Mouse (Mus musculus): ENCODE data around the gene Tmem219.

Tmem219 gene

GRCm38 (mm10) chr7:126922624-126923060, at the start of gene Tmem219:
Gene Tmem219 (minus strand): TSS chr7:126922917.
- DNase-seq (ENCODE audit: low read depth in 2 of 2, low spot score in 2 of 2) = no peak

- DNase-seq (ENCODE audit: low read depth in 2 of 2, low spot score in 2 of 2) = no peak
Observed at GRCm38 (mm10) chr7:126967361-126967760, 44.6 kb upstream of the Tmem219 start.

- DNase-seq (ENCODE audit: low read depth in 2 of 2, low spot score in 2 of 2) = no peak
Observed at GRCm38 (mm10) chr7:126965568-126965967, 42.9 kb upstream of the Tmem219 start.

DNA sequence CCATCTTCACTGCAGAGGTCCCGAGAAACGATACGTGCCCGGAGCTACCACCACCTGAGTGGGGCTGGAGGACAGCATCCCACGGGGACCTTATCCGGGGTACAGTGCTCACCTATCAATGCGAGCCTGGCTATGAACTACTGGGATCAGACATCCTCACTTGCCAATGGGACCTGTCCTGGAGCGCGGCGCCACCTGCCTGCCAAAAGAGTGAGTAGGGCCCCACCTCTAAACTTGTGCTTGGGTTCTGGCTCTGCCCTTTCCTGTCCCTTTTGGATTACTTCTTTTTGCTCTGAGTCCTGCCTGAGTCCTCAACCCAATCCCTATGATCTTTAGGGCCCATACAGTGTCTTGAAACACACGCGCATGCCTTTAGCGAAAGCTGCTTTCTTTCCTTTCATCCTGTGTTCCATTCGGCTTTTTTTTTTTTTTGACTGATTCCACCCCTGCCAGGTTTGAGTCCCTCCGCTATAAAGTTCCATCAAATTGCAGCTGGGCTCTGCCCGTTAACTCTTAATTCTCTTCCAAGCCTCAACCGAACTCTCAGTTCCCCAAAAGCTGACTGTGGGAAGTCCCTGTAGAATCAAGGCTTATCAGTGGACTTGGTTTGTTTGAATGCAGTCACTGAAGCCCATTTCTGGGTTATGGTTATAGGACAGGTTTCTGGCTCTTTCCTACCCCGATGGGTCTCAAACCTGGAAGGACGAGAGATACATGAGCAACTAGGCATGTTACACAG, 41.0 kb upstream of the Tmem219 start:
- DNase-seq (ENCODE audit: low read depth in 2 of 2, low spot score in 2 of 2) = no peak

- DNase-seq (ENCODE audit: low read depth in 2 of 2, low spot score in 2 of 2) = no peak
Observed at GRCm38 (mm10) chr7:126961965-126962364, 39.2 kb upstream of the Tmem219 start.

DNA sequence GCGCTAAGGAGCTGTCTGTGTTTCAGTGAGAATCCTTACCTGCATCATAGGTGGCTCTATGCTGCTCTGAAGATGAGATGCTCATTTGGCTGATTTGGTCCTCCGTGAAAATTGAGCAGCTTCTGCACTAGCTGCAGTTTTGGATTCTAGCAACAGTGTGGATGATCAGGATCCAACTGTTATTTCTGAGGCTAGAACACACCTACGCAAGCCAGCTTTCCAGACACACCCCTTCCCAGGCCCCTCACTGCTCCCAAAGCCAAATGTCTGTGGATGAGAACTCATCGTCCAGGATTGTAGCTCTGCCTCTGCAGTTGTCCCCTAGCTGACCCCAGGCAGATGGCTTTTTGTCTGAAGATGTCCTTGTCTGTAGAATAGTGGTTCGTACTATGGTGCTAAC, 38.4 kb upstream of the Tmem219 start:
- no peak for DNase-seq (ENCODE audit: low read depth in 2 of 2, low spot score in 2 of 2)

- DNase-seq (ENCODE audit: low read depth in 2 of 2, low spot score in 2 of 2) = no peak
Observed at GRCm38 (mm10) chr7:126959780-126960179, 37.1 kb upstream of the Tmem219 start.

DNA sequence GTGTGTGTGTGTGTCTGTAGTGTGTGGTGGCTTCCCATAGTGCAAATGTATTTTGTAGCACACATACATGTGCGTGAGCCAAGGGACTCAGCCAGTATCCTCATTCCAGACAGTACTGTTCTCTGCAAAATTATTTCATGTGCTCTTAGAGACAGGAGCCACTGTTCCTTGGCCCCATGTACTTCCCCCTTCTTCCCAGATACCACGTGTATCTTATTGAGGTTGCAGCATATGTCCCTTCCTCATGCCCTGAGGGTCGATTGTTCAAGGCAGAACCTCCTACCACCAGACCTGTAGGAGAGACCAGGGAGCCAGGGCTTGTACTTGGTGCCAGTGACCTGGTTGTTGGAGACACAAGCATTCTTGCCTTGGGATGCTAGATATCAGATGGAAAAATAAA, 32.4 kb upstream of the Tmem219 start:
- no peak for DNase-seq (ENCODE audit: low read depth in 2 of 2, low spot score in 2 of 2)

DNA sequence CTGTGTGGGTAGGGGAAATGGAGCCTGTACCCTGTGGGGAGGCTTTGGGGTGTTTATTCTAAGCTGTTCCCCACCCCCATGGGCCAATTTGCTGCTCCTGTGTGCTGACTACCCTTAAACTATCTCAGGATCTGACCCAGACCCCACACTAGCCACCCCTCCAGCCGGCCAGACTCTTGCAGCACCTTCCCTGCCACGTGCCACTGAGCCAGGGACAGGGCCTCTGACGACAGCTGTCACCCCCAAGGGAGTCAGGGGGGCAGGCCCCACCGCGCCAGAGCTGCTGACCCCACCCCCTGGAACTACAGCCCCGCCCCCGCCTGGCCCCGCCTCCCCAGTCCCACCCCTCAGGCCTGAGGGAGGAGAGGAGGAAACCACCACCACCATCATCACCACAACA, 29.9 kb upstream of the Tmem219 start:
- DNase-seq (ENCODE audit: low read depth in 2 of 2, low spot score in 2 of 2) = no peak

DNA sequence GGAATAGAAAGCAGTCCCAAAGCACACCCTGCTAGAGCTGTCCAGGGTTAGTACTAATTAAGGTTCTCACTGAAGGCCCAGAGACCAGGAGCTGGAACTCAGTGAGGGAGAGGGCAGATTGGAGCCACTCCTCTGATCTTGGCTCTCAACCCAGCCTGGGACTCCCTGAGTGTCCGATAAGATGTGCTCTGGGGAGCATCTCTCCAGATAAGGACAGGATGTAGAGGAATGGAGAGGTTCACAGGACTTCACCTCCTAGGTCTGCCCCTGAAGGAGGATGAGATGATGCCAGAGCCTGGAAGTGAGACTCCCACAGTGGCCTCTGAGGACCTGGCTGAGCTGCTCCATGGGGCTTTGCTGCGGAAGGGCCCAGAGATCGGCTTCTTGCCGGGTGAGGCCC, 29.0 kb upstream of the Tmem219 start:
- DNase-seq (ENCODE audit: low read depth in 2 of 2, low spot score in 2 of 2) = no peak

DNA sequence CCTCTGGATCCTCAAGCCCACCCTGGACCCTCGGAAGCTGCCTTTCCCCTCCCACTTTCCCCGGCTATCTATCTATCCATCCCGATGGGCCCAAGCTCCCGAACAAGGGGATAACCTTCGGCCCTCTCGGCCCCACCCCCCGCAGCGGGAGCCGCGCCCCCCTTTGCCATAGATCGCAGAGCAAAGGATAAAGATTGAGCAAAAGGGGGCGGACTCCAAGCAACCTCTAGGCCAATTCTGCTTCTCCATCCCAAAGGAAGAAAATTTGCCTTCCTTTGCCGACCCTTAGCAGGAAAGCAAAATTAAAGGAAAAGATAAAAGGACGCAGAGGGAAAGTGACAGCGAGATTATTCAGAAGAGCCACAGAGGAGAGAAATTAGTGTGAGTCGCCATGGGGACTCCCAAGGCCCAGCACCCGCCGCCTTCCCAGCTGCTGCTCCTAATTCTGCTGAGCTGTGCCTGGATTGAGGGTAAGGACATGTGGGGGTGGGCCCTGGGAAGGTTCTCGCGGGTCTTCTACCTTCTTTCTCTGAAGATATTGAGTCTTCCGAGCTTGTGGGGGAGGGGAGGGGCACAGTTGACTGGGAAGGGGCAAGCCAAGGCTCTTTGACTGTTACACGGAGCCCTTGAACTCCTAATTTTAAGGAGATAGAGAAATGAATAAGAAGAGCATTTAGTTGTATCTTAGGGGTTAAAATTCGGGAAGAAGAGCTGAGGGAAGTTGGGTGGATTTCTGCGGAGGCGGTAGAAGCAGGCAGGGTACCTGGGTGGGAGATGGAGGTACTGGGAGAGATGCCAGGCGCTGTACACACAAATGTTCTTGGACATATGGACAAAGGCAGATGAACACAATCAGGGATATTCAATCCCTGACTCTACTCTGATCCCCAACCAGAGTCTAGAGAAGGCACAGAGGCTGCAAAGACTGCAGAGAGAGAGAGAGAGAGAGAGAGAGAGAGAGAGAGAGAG, 28.2 kb upstream of the Tmem219 start:
- no peak for DNase-seq (ENCODE audit: low read depth in 2 of 2, low spot score in 2 of 2)

GRCm38 (mm10) chr7:126949793-126950646, 27.3 kb upstream of the Tmem219 start, which contains the start of gene Sez6l2:
Gene Sez6l2 (plus strand): TSS chr7:126950563.
- DNase-seq (ENCODE audit: low read depth in 2 of 2, low spot score in 2 of 2) = peak; percentile 72 to 84

DNA sequence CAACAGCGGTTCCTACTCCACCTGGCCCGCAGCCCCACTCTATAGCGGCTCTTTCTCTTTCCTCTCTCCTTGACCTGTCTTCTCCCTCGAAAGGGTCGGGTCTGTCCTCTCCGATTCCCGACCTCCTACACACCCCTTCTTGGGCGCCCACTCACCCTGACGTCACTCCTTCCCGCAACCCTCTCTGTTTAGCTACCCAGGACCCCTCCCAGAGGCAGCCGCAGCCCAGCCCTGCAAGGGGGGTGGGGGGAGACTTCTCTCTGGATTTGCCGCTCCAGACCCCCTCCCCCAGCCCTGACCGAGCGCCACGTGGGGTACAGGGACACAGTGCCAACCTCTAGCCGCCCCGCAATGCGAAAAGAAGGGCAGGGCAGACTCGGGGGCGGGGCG, 26.7 kb upstream of the Tmem219 start, which contains the start of gene Asphd1:
Gene Asphd1, minus strand, starts transcription at position 180 of the 390 bp plus-strand sequence.
- no peak for DNase-seq (ENCODE audit: low read depth in 2 of 2, low spot score in 2 of 2)

DNA sequence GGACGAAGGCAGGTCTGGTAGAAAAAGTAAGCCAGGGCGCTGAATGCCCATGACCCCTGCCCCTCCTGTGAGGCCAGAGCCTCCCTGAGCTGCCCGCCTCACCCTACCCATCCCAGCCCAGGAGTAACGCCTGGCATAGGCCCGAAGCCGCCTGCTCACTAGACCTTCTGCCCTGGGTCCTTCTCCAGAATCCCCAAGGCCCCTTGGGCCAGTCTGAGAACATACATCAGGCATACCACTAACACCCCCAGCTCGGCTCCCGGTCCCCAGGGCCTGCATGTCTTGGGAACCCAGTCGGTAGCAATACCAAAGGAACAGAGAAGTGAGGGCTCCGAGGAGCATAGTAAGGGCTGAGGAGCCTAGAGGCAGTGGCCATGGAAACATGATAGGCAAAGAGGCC, 25.9 kb upstream of the Tmem219 start:
- DNase-seq (ENCODE audit: low read depth in 2 of 2, low spot score in 2 of 2) = no peak

DNA sequence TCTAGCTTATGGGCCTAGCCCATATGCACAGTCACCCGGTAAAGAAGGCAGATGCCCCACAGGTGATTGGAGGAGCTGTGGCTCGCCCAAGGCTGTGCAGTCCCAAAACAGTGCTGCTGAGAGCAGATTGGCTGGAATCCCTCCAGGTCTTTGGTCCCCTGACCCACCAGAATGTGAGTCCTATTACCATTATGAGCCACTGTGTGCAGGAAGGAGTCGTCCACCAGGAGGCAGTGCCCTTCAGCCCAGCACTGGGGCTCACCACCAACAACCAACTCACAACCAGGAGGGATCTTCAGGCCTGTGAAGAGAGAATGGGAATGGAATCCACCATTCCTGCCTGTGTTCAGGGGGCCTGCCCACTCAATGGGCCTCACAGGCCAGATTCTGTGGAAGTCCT, 23.8 kb upstream of the Tmem219 start:
- DNase-seq (ENCODE audit: low read depth in 2 of 2, low spot score in 2 of 2) = peak; percentile 21 to 37

DNA sequence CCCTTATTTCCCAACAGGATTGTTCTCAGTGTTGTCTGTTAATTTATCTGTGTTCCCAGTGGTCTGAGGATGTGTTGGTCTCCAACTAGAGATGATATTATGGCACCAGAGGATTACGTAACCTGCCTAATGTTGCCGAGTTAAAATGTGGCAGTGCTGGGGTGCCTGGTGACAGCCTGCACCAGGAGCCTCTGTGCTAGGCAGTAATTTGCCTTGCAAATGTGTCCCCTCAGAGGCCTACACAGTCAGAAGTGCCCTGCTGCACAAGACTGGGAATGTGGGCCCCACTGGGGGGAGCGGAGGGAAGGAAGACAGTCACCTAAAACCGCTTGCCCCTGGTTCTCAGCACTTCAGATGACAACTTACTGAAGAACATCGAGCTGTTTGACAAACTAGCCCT, 19.1 kb upstream of the Tmem219 start:
- DNase-seq (ENCODE audit: low read depth in 2 of 2, low spot score in 2 of 2) = no peak

- no peak for DNase-seq (ENCODE audit: low read depth in 2 of 2, low spot score in 2 of 2)
Observed at GRCm38 (mm10) chr7:126941171-126941570, 18.5 kb upstream of the Tmem219 start.

- DNase-seq (ENCODE audit: low read depth in 2 of 2, low spot score in 2 of 2) = no peak
Observed at GRCm38 (mm10) chr7:126932652-126933051, 9.9 kb upstream of the Tmem219 start.

GRCm38 (mm10) chr7:126929046-126929445, 6.3 kb upstream of the Tmem219 start:
- DNase-seq (ENCODE audit: low read depth in 2 of 2, low spot score in 2 of 2) = no peak

- DNase-seq (ENCODE audit: low read depth in 2 of 2, low spot score in 2 of 2) = peak; percentile 88 to 92
Observed at GRCm38 (mm10) chr7:126928384-126929037, 5.8 kb upstream of the Tmem219 start, which contains the start of gene Kctd13. Gene Kctd13 (plus strand): TSS chr7:126928879.
